Mouse (Mus musculus): Measurements from ENCODE around the gene Cfd.

Gene Cfd

GRCm38 (mm10) chr10:79918231-79919078, 27.8 kb downstream of the Cfd start:
- DNase-seq = peak; percentile 94

- no peak for DNase-seq
Measured at GRCm38 (mm10) chr10:79919251-79919849, 28.7 kb downstream of the Cfd start.

GRCm38 (mm10) chr10:79920056-79920890, 29.6 kb downstream of the Cfd start:
- no peak for DNase-seq

- DNase-seq = no peak
Measured at GRCm38 (mm10) chr10:79920958-79921535, 30.4 kb downstream of the Cfd start, which contains the start of gene R3hdm4. Gene R3hdm4 (minus strand): TSS chr10:79921208.

- no peak for DNase-seq
Measured at GRCm38 (mm10) chr10:79921572-79921971, 30.9 kb downstream of the Cfd start.

- DNase-seq = peak; percentile 98
Measured at GRCm38 (mm10) chr10:79924998-79925784, 34.5 kb downstream of the Cfd start.

GRCm38 (mm10) chr10:79925785-79926490, 35.3 kb downstream of the Cfd start:
- no peak for DNase-seq

GRCm38 (mm10) chr10:79926491-79927323, 36.1 kb downstream of the Cfd start, which contains the start of gene Arid3a:
Gene Arid3a (plus strand): TSS chr10:79927043.
- DNase-seq = peak; percentile 99

GRCm38 (mm10) chr10:79927324-79928029, 36.8 kb downstream of the Cfd start:
- DNase-seq = peak; percentile 97

- DNase-seq = peak; percentile 96
Measured at GRCm38 (mm10) chr10:79928030-79928694, 37.5 kb downstream of the Cfd start.

- peak; percentile 91 for DNase-seq
Measured at GRCm38 (mm10) chr10:79928907-79929701, 38.5 kb downstream of the Cfd start.

- peak; percentile 93 for DNase-seq
Measured at GRCm38 (mm10) chr10:79929967-79930825, 39.5 kb downstream of the Cfd start.

- DNase-seq = no peak
Measured at GRCm38 (mm10) chr10:79930826-79931186, 40.2 kb downstream of the Cfd start.

- peak; percentile 93 for DNase-seq
Measured at GRCm38 (mm10) chr10:79931797-79932196, 41.1 kb downstream of the Cfd start.

GRCm38 (mm10) chr10:79932736-79933135, 42.1 kb downstream of the Cfd start:
- peak; percentile 99 for DNase-seq

GRCm38 (mm10) chr10:79933145-79933679, 42.6 kb downstream of the Cfd start:
- DNase-seq = peak; percentile 96

- DNase-seq = peak; percentile 95
Measured at GRCm38 (mm10) chr10:79933861-79934260, 43.2 kb downstream of the Cfd start.

Data from heart, adult 11 months (tissue).